Mouse (Mus musculus) liver, embryonic 13.5 days (tissue): Measurements from ENCODE around the gene H2-Eb1. TPM values are rescaled to one million over a fixed set of nuclear protein-coding genes. Genes with fewer than 3 reads are reported as not detected.
A peak's percentile ranks its signal among the peaks of the same experiment; 100 is the strongest.

ENCODE experiments used
- ATAC-seq: fragments of 200-750 bp; cut with Nextera tagmentation; 2 replicates; pipeline ENCODE4 v1.8.0; 2017; ENCODE audit warnings: low read depth, mild to moderate bottlenecking, moderate number of reproducible peaks, moderate library complexity
- DNase-seq: peaks from one replicate; pipeline ENCODE4 v3.0.0; 2022
- H3K27ac ChIP-seq: fragments of 300-500 bp; sonication (generic); 2 replicates; pipeline ENCODE4 v1.5.1; 2015; ENCODE audit warnings: moderate library complexity, mild to moderate bottlenecking, inconsistent platforms
- H3K27me3 ChIP-seq: fragments of 300-500 bp; sonication (generic); 2 replicates; pipeline ENCODE4 v1.6.1; 2015; ENCODE audit warnings: mild to moderate bottlenecking, inconsistent platforms
- H3K36me3 ChIP-seq: fragments of 300-500 bp; sonication (generic); 2 replicates; pipeline ENCODE4 v1.6.1; 2015; ENCODE audit warnings: mild to moderate bottlenecking, inconsistent platforms
- H3K4me1 ChIP-seq: fragments of 300-500 bp; sonication (generic); replicated peaks from 2 replicates; pipeline ENCODE4 v1.6.1; 2015; ENCODE audit warnings: inconsistent platforms
- H3K4me2 ChIP-seq: fragments of 300-500 bp; sonication (generic); 2 replicates; pipeline ENCODE4 v1.6.1; 2015; ENCODE audit warnings: inconsistent platforms, mild to moderate bottlenecking, moderate library complexity
- H3K4me3 ChIP-seq: fragments of 300-500 bp; sonication (generic); replicated peaks from 2 replicates; pipeline ENCODE4 v1.5.1; 2015; ENCODE audit warnings: mild to moderate bottlenecking, inconsistent platforms
- H3K9ac ChIP-seq: fragments of 300-500 bp; sonication (generic); 2 replicates; pipeline ENCODE4 v1.6.1; 2015; ENCODE audit warnings: mild to moderate bottlenecking, inconsistent platforms
- H3K9me3 ChIP-seq: fragments of 300-500 bp; sonication (generic); replicated peaks from 2 replicates; pipeline ENCODE4 v1.6.1; 2016; ENCODE audit warnings: inconsistent platforms
- WGBS: fragments of 180-500 bp; shearing (Covaris S2); methylation state at CpG from one replicate; pipeline ENCODE4 v1.1.7; 2015; ENCODE audit not compliant: insufficient replicate concordance; 5-methylcytosine and 5-hydroxymethylcytosine counted together
- polyA plus RNA-seq: library from polyadenylated mRNA; unstranded; fragments of >200 nt; fragmentation: Nextera tagmentation; extraction: Ambion mirVana; gene quantifications from 2 replicates; pipeline ENCODE4 v1.2.1, GENCODE M21; 2015

H2-Eb1 gene
- polyA plus RNA-seq, 1 experiment from 2014 or later = 0.81 TPM

GRCm38 (mm10) chr17:34270230-34270629 lies 35.4 kb upstream of the H2-Eb1 start:
- no peak for DNase-seq
- 66% methylated on average over 2 of the region's 2 CpGs for WGBS
- H3K27me3 ChIP-seq = peaks cover 7% of the 10 kb centered on the region
- H3K4me3 ChIP-seq = no peak overlapping the region
- no peak overlapping the region for H3K4me2 ChIP-seq
- no peak overlapping the region for H3K27ac ChIP-seq
- no peaks in the 10 kb centered on the region for H3K36me3 ChIP-seq
- H3K9ac ChIP-seq = no peak overlapping the region
- no peaks in the 10 kb centered on the region for H3K4me1 ChIP-seq
- no peaks in the 10 kb centered on the region for H3K9me3 ChIP-seq
- ATAC-seq = no peak

- Histone ChIP-seq H3K4me2 (no peak overlapping the region), H3K9ac (no peak overlapping the region), H3K9me3 (no peaks in the 10 kb centered on the region), H3K4me1 (no peaks in the 10 kb centered on the region), H3K4me3 (no peak overlapping the region), H3K27me3 (peaks cover 3% of the 10 kb centered on the region; the same call in 1 of the 2 replicates), H3K36me3 (no peaks in the 10 kb centered on the region), H3K27ac (no peak overlapping the region)
- ATAC-seq = no peak
- DNase-seq = no peak
- 44% methylated on average over 2 of the region's 2 CpGs for WGBS
Observed at GRCm38 (mm10) chr17:34270940-34271339, 34.7 kb upstream of the H2-Eb1 start.

- ATAC-seq (no peak), DNase-seq (no peak)
- Histone ChIP-seq H3K4me2 (no peak overlapping the region), H3K9ac (no peak overlapping the region), H3K4me3 (no peak overlapping the region), H3K9me3 (no peaks in the 10 kb centered on the region), H3K27ac (no peak overlapping the region), H3K4me1 (no peaks in the 10 kb centered on the region), H3K27me3 (peaks cover 3% of the 10 kb centered on the region; the same call in 1 of the 2 replicates), H3K36me3 (no peaks in the 10 kb centered on the region)
- WGBS = 66% methylated on average over 1 of the region's 1 CpGs
Observed at GRCm38 (mm10) chr17:34272102-34272501, 33.6 kb upstream of the H2-Eb1 start.

GRCm38 (mm10) chr17:34280499-34281038 lies 25.1 kb upstream of the H2-Eb1 start:
- ATAC-seq = no peak
- no peak overlapping the region for H3K4me3 ChIP-seq
- no peaks in the 10 kb centered on the region for H3K4me1 ChIP-seq
- DNase-seq = no peak
- H3K36me3 ChIP-seq = no peaks in the 10 kb centered on the region
- H3K9me3 ChIP-seq = no peaks in the 10 kb centered on the region
- no peak overlapping the region for H3K9ac ChIP-seq
- no peak overlapping the region for H3K27ac ChIP-seq
- H3K4me2 ChIP-seq = no peak overlapping the region
- 48% methylated on average over 1 of the region's 1 CpGs for whole genome bisulfite sequencing
- H3K27me3 ChIP-seq = 0 out of 2 replicates have a peak, but pooled peaks cover 8% of the 10 kb centered on the region

- no peak for DNase-seq
- no peaks in the 10 kb centered on the region for H3K36me3 ChIP-seq
Observed at GRCm38 (mm10) chr17:34281836-34282235, 23.8 kb upstream of the H2-Eb1 start.

GRCm38 (mm10) chr17:34285371-34285770 lies 20.3 kb upstream of the H2-Eb1 start:
- no peaks in the 10 kb centered on the region for H3K4me1 ChIP-seq
- H3K4me2 ChIP-seq = no peak overlapping the region
- no peak for ATAC-seq
- no peaks in the 10 kb centered on the region for H3K36me3 ChIP-seq
- no peak overlapping the region for H3K27ac ChIP-seq
- H3K9me3 ChIP-seq = no peaks in the 10 kb centered on the region
- 0 out of 2 replicates have a peak, but pooled peaks cover 6% of the 10 kb centered on the region for H3K27me3 ChIP-seq
- no peak overlapping the region for H3K9ac ChIP-seq
- no peak overlapping the region for H3K4me3 ChIP-seq
- DNase-seq = no peak
- 59% methylated on average over 4 of the region's 4 CpGs for WGBS

More at GRCm38 (mm10) chr17:34281836-34282235, 23.8 kb upstream of the H2-Eb1 start:
- H3K27ac ChIP-seq = no peak overlapping the region
- H3K4me3 ChIP-seq = no peak overlapping the region
- H3K4me2 ChIP-seq = no peak overlapping the region
- H3K9me3 ChIP-seq = no peaks in the 10 kb centered on the region
- no peaks in the 10 kb centered on the region for H3K4me1 ChIP-seq
- 52% methylated on average over 1 of the region's 1 CpGs for WGBS
- no peak for ATAC-seq
- H3K9ac ChIP-seq = no peak overlapping the region
- H3K27me3 ChIP-seq = 0 out of 2 replicates have a peak, but pooled peaks cover 8% of the 10 kb centered on the region

GRCm38 (mm10) chr17:34285848-34286247 lies 19.8 kb upstream of the H2-Eb1 start:
- no peak for DNase-seq
- no peaks in the 10 kb centered on the region for H3K4me1 ChIP-seq
- H3K4me2 ChIP-seq = no peak overlapping the region
- no peak overlapping the region for H3K4me3 ChIP-seq
- no peak overlapping the region for H3K9ac ChIP-seq
- 22% methylated on average over 4 of the region's 4 CpGs for WGBS
- H3K9me3 ChIP-seq = no peaks in the 10 kb centered on the region
- no peaks in the 10 kb centered on the region for H3K36me3 ChIP-seq
- no peak for ATAC-seq
- H3K27me3 ChIP-seq = 0 out of 2 replicates have a peak, but pooled peaks cover 2% of the 10 kb centered on the region
- no peak overlapping the region for H3K27ac ChIP-seq

- Histone ChIP-seq H3K4me3 (no peak overlapping the region), H3K27me3 (no peaks in the 10 kb centered on the region)
- 45% methylated on average over 5 of the region's 5 CpGs for WGBS
Observed at GRCm38 (mm10) chr17:34286501-34286900, 19.2 kb upstream of the H2-Eb1 start.

GRCm38 (mm10) chr17:34286999-34287398 lies 18.7 kb upstream of the H2-Eb1 start:
- ATAC-seq = no peak
- H3K9ac ChIP-seq = no peak overlapping the region
- no peak overlapping the region for H3K27ac ChIP-seq
- H3K9me3 ChIP-seq = no peaks in the 10 kb centered on the region
- DNase-seq = no peak
- no peaks in the 10 kb centered on the region for H3K4me1 ChIP-seq
- H3K4me3 ChIP-seq = no peak overlapping the region
- H3K36me3 ChIP-seq = no peaks in the 10 kb centered on the region
- H3K4me2 ChIP-seq = no peak overlapping the region
- WGBS = 38% methylated on average over 6 of the region's 6 CpGs
- no peaks in the 10 kb centered on the region for H3K27me3 ChIP-seq

More at GRCm38 (mm10) chr17:34286501-34286900, 19.2 kb upstream of the H2-Eb1 start:
- Histone ChIP-seq H3K27ac (no peak overlapping the region), H3K9me3 (no peaks in the 10 kb centered on the region), H3K9ac (no peak overlapping the region), H3K36me3 (no peaks in the 10 kb centered on the region), H3K4me1 (no peaks in the 10 kb centered on the region), H3K4me2 (no peak overlapping the region)
- no peak for DNase-seq
- ATAC-seq = no peak

- ATAC-seq = no peak
- Histone ChIP-seq H3K4me3 (no peak within 1 kb of the TSS), H3K36me3 (no peaks in the 10 kb centered on the region), H3K9me3 (no peaks in the 10 kb centered on the region), H3K4me2 (no peak within 1 kb of the TSS), H3K27ac (no peak within 1 kb of the TSS), H3K9ac (no peak within 1 kb of the TSS), H3K27me3 (no peaks in the 10 kb centered on the region), H3K4me1 (no peaks in the 10 kb centered on the region)
- WGBS = 14% methylated on average over 8 of the region's 8 CpGs
- peak; percentile 43 for DNase-seq
Observed at GRCm38 (mm10) chr17:34287648-34288047, 18.0 kb upstream of the H2-Eb1 start, which contains the start of gene H2-Aa. TSS of gene H2-Aa (minus strand) at chr17:34287823.

GRCm38 (mm10) chr17:34288131-34288530 lies 17.5 kb upstream of the H2-Eb1 start:
- Histone ChIP-seq H3K9ac (no peak overlapping the region), H3K27me3 (no peaks in the 10 kb centered on the region), H3K4me3 (no peak overlapping the region), H3K9me3 (no peaks in the 10 kb centered on the region), H3K4me2 (no peak overlapping the region), H3K4me1 (no peaks in the 10 kb centered on the region), H3K27ac (no peak overlapping the region), H3K36me3 (no peaks in the 10 kb centered on the region)
- ATAC-seq (no peak), DNase-seq (no peak)
- 51% methylated on average over 3 of the region's 3 CpGs for WGBS

GRCm38 (mm10) chr17:34291609-34292008 lies 14.1 kb upstream of the H2-Eb1 start:
- Histone ChIP-seq H3K36me3 (no peaks in the 10 kb centered on the region), H3K27me3 (no peaks in the 10 kb centered on the region), H3K27ac (no peak overlapping the region), H3K4me3 (no peak overlapping the region), H3K9ac (no peak overlapping the region), H3K4me1 (no peaks in the 10 kb centered on the region), H3K4me2 (no peak overlapping the region), H3K9me3 (no peaks in the 10 kb centered on the region)
- 18% methylated on average over 8 of the region's 8 CpGs for WGBS
- DNase-seq = peak; percentile 41
- ATAC-seq = no peak
